Mouse (Mus musculus) CD4-positive, CD25-positive, alpha-beta regulatory T cell (primary cell): Measurements from ENCODE around the gene Rims1. TPM values are rescaled to one million over a fixed set of nuclear protein-coding genes. Genes with fewer than 3 reads are reported as not detected.

Experiments used
- polyA plus RNA-seq: library from polyadenylated mRNA; unstranded; fragments of 100-300 nt; shearing (Covaris generic); gene quantifications from one replicate; pipeline ENCODE4 v1.2.1, GENCODE M21; 2017

Rims1 gene
- not detected for polyA plus RNA-seq

DNA sequence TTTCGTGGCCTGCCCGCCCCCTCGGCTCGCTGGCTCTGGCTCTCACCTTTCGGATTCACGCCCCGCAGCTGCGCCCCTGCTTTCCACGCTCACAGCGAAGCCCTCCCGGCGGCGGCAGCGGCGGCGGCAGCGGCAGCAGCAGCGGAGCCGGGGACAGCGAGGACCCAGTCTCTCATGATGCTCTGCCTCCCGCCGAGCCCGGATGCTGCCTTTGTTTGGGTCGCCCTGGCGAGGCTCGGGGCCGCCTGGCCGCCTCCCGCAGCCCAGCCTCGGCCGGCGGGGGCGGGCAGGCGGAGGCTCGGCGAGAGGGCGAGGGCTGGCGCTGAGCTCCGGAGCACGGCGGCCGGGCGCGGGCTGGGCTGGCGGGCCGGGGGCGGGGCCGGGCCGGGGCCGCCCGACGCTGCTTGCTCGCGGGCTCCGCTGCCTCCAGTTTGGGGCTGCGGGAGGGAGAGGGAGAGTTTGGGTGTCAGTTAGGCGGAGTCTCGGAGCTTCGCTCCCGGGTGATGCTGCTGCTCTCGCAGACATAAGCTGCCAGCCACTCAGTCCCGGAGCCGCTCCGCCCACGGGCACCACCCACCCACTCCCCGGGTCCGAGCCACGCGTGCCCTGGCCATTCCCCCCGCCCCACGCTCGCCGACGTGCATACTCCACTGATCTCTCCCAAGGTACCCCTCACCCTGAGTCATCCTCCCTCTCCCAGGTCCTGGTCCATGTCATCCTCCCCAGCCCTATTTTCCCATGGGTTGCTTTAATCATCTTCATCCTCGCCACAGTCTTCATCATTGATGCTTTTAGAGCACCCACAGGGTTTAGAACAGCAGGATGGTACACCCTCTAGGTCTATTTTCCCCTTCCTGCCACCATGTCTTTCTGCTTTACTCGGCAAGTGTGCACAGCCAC, at the start of gene Rims1:
Rims1 (minus strand) TSS at position 269 of the 900 bp plus-strand sequence.

